Mouse (Mus musculus): Measurements from ENCODE around the gene Fgfr2.

DNA sequence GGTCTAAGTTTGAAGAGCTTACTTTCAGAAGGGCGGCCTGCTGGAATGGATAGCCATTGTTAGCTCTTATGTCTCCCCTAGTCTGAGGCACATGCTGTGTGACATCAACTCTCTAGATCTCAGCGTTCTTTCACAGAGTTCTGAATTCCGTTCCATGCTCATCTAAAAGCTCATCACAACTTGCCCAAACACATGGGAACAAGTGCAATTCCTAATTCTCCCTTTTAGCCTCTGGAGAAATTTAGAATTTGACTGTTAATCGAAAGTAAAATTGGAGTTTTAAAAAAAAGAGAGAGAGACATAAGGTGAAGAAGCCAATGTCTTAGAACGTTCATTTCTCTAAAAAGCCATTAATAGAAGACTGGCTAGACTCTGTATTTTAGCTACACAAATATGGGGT lies 1793.7 kb downstream of the Fgfr2 start, which contains the start of gene Fam24b:
- no peak for TF ChIP-seq POLR2A (IDR thresholded peaks at IDR 0.05; ENCODE audit: low read depth, low read length)
- no peak for TF ChIP-seq CTCF (IDR thresholded peaks at IDR 0.05; ENCODE audit: extremely low read depth, insufficient read length, insufficient replicate concordance, low read depth, low read length)

All from small intestine, adult 2 months (tissue).